Mouse (Mus musculus): ENCODE data around the gene Kalrn. TPM values are rescaled to one million over a fixed set of nuclear protein-coding genes. Genes with fewer than 3 reads are reported as not detected.

Kalrn gene
- polyA plus RNA-seq, 2 experiments, result 8.8 to 11.7 TPM

- H3K4me3 ChIP-seq (replicated peaks; ENCODE audit: low read length), result no peak overlapping the region
- H3K9me3 ChIP-seq (ENCODE audit: control insufficient read depth, low read length), result no peaks in the 10 kb centered on the region
- no peaks in the 10 kb centered on the region for H3K27me3 ChIP-seq (ENCODE audit: control insufficient read depth, insufficient read depth, low read length)
- no peak for TF ChIP-seq POLR2A (IDR thresholded peaks at IDR 0.05; ENCODE audit: borderline replicate concordance, extremely low read depth, insufficient read depth, insufficient read length)
- WGBS, result 87% methylated on average over 3 of the region's 3 CpGs
- DNase-seq (ENCODE audit: low spot score) (no peak), ATAC-seq (ENCODE audit: low FRiP score, low read depth) (no peak)
- H3K4me2 ChIP-seq (replicated peaks; ENCODE audit: low read depth, low read length, severe bottlenecking), result no peak overlapping the region
- no peak overlapping the region for H3K9ac ChIP-seq (ENCODE audit: low read depth, low read length, severe bottlenecking)
- H3K4me1 ChIP-seq (ENCODE audit: control insufficient read depth, insufficient read depth, low read length), result peaks cover 7% of the 10 kb centered on the region; the same call in 1 of the 2 replicates
- H3K27ac ChIP-seq (replicated peaks; ENCODE audit: low read depth, low read length), result no peak overlapping the region
- H3K36me3 ChIP-seq (ENCODE audit: control insufficient read depth, insufficient read depth, low read length), result no peaks in the 10 kb centered on the region
Observed at GRCm38 (mm10) chr16:34071223-34071825, 502.0 kb downstream of the Kalrn start.

GRCm38 (mm10) chr16:34069481-34069880 lies 503.9 kb downstream of the Kalrn start:
- H3K27me3 ChIP-seq (ENCODE audit: control insufficient read depth, insufficient read depth, low read length), result no peaks in the 10 kb centered on the region
- H3K27ac ChIP-seq (replicated peaks; ENCODE audit: low read depth, low read length), result no peak overlapping the region
- no peaks in the 10 kb centered on the region for H3K36me3 ChIP-seq (ENCODE audit: control insufficient read depth, insufficient read depth, low read length)
- no peak for TF ChIP-seq POLR2A (IDR thresholded peaks at IDR 0.05; ENCODE audit: borderline replicate concordance, extremely low read depth, insufficient read depth, insufficient read length)
- no peaks in the 10 kb centered on the region for H3K9me3 ChIP-seq (ENCODE audit: control insufficient read depth, low read length)
- WGBS, result 41% methylated on average over 3 of the region's 3 CpGs
- no peak overlapping the region for H3K4me2 ChIP-seq (replicated peaks; ENCODE audit: low read depth, low read length, severe bottlenecking)
- H3K4me1 ChIP-seq (ENCODE audit: control insufficient read depth, insufficient read depth, low read length), result peaks cover 7% of the 10 kb centered on the region; the same call in 1 of the 2 replicates
- no peak overlapping the region for H3K4me3 ChIP-seq (replicated peaks; ENCODE audit: low read length)
- H3K9ac ChIP-seq (ENCODE audit: low read depth, low read length, severe bottlenecking), result no peak overlapping the region
- ATAC-seq (ENCODE audit: low FRiP score, low read depth), result no peak
- DNase-seq (ENCODE audit: low spot score), result no peak

DNA sequence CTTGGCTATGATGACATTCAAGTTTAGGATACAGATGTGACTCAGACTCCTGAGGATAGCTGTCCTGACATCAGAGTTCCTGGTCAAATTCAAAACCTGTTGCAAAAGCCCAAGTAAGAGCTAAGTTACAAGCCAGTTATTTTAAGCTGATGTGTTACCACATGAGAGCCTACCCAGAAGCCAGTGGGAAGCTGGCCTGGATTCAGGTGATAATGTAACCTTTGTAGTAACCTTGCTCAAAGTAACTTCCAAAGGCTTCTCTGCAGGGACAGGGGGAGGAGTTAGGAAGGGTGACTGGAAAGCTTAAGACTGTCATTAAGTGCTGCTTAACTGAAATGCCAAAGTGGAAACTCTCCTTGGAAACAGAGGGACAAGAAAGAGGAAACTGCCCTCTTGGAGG lies 506.4 kb downstream of the Kalrn start:
- H3K9ac ChIP-seq (ENCODE audit: low read depth, low read length, severe bottlenecking), result no peak overlapping the region
- TF ChIP-seq POLR2A (IDR thresholded peaks at IDR 0.05; ENCODE audit: borderline replicate concordance, extremely low read depth, insufficient read depth, insufficient read length), result no peak
- no peak for DNase-seq (ENCODE audit: low spot score)

DNA sequence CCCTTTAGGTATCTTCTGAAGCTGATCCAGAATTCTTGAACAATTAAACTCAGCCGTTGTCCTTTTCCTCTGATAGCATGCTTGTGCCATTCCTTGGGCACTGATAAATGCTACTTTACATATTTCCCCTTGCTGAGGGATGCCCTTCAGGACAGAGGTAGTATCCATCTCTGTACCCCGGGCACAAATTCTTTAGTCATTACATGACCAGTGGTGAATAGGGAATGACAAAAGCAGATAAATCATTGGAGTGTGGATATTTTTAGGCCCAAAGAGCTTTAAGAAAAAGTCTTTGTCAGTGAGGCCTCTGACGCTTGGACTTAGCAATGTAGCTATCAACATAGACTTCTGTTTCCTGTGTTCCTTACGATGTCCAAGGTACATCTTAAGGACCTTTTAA lies 507.0 kb downstream of the Kalrn start:
- TF ChIP-seq POLR2A (IDR thresholded peaks at IDR 0.05; ENCODE audit: borderline replicate concordance, extremely low read depth, insufficient read depth, insufficient read length), result no peak
- 92% methylated on average over 4 of the region's 4 CpGs for WGBS
- no peak for DNase-seq (ENCODE audit: low spot score)
- no peak for ATAC-seq (ENCODE audit: low FRiP score, low read depth)
- H3K9ac ChIP-seq (ENCODE audit: low read depth, low read length, severe bottlenecking), result no peak overlapping the region
- H3K4me2 ChIP-seq (replicated peaks; ENCODE audit: low read depth, low read length, severe bottlenecking), result no peak overlapping the region
- no peak overlapping the region for H3K4me3 ChIP-seq (replicated peaks; ENCODE audit: low read length)
- no peaks in the 10 kb centered on the region for H3K36me3 ChIP-seq (ENCODE audit: control insufficient read depth, insufficient read depth, low read length)
- no peaks in the 10 kb centered on the region for H3K9me3 ChIP-seq (ENCODE audit: control insufficient read depth, low read length)
- H3K4me1 ChIP-seq (ENCODE audit: control insufficient read depth, insufficient read depth, low read length), result peaks cover 7% of the 10 kb centered on the region; the same call in 1 of the 2 replicates
- H3K27me3 ChIP-seq (ENCODE audit: control insufficient read depth, insufficient read depth, low read length), result no peaks in the 10 kb centered on the region
- H3K27ac ChIP-seq (replicated peaks; ENCODE audit: low read depth, low read length), result no peak overlapping the region

More for the DNA sequence above, 506.4 kb downstream of the Kalrn start:
- H3K27me3 ChIP-seq (ENCODE audit: control insufficient read depth, insufficient read depth, low read length), result no peaks in the 10 kb centered on the region
- no peak overlapping the region for H3K4me3 ChIP-seq (replicated peaks; ENCODE audit: low read length)
- peaks cover 7% of the 10 kb centered on the region; the same call in 1 of the 2 replicates for H3K4me1 ChIP-seq (ENCODE audit: control insufficient read depth, insufficient read depth, low read length)
- no peaks in the 10 kb centered on the region for H3K9me3 ChIP-seq (ENCODE audit: control insufficient read depth, low read length)
- H3K36me3 ChIP-seq (ENCODE audit: control insufficient read depth, insufficient read depth, low read length), result no peaks in the 10 kb centered on the region
- no peak overlapping the region for H3K4me2 ChIP-seq (replicated peaks; ENCODE audit: low read depth, low read length, severe bottlenecking)
- ATAC-seq (ENCODE audit: low FRiP score, low read depth), result no peak
- no peak overlapping the region for H3K27ac ChIP-seq (replicated peaks; ENCODE audit: low read depth, low read length)

DNA sequence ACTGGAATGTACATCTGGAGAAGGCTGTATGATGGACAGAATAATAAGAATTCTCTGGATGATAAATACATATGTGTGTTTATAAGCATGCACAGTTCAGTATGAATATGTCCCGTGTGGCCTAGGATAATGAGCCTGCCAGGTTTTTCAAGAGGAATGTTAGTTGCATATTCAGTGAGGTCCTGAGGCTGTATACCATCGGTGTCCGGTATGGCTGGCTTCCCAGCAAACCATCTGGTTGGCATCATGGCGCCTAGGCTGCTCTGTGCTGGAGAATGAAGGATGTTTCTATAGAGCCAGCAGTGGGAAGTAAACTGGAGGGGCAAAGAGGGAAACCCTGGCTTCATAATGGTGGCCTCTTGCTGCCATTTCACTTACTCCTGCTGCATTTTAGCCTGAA lies 510.0 kb downstream of the Kalrn start:
- no peak for TF ChIP-seq POLR2A (IDR thresholded peaks at IDR 0.05; ENCODE audit: borderline replicate concordance, extremely low read depth, insufficient read depth, insufficient read length)
- Histone ChIP-seq H3K36me3 (ENCODE audit: control insufficient read depth, insufficient read depth, low read length) (no peaks in the 10 kb centered on the region), H3K27me3 (ENCODE audit: control insufficient read depth, insufficient read depth, low read length) (no peaks in the 10 kb centered on the region), H3K9me3 (ENCODE audit: control insufficient read depth, low read length) (no peaks in the 10 kb centered on the region), H3K4me3 (replicated peaks; ENCODE audit: low read length) (no peak overlapping the region), H3K27ac (replicated peaks; ENCODE audit: low read depth, low read length) (peak overlapping the region; percentile 44), H3K4me2 (replicated peaks; ENCODE audit: low read depth, low read length, severe bottlenecking) (no peak overlapping the region), H3K9ac (ENCODE audit: low read depth, low read length, severe bottlenecking) (no peak overlapping the region), H3K4me1 (ENCODE audit: control insufficient read depth, insufficient read depth, low read length) (peaks cover 15% of the 10 kb centered on the region)
- WGBS, result 50% methylated on average over 4 of the region's 4 CpGs
- DNase-seq (ENCODE audit: low spot score) (peak; percentile 58), ATAC-seq (ENCODE audit: low FRiP score, low read depth) (peak; percentile 76)

All from limb, embryonic 14.5 days (tissue).